Mouse (Mus musculus) lung, postnatal 0 days (tissue): ENCODE results near the gene Apol9b.
"Not testable (repeated sequence)": the region's sequence is repeated elsewhere in the genome, so short reads cannot be mapped to it uniquely, and the experiment has no call there.

Source experiments
- CTCF ChIP-seq: IDR thresholded peaks from 2 replicates; pipeline ENCODE4 v1.5.1; 2016; ENCODE audit warnings: antibody characterized with exemption, mild to moderate bottlenecking
- EP300 ChIP-seq: IDR thresholded peaks from 2 replicates; pipeline ENCODE4 v1.6.1; 2016; ENCODE audit warnings: antibody characterized with exemption, mild to moderate bottlenecking, control low read depth

GRCm38 (mm10) chr15:77691532-77692311, 37.1 kb upstream of the Apol9b start:
- TF ChIP-seq CTCF, EP300: not testable (repeated sequence)
